ENCODE assay signal across 21 mouse cellular contexts in genomic region chr6:89672641-89673040, GRCm38 (mm10). TPM values are rescaled to one million over a fixed set of nuclear protein-coding genes. Genes with fewer than 3 reads are reported as not detected.
DNase-seq lines count a peak whose midpoint lies in the region; ATAC-seq and TF ChIP-seq lines count a peak whose summit lies in the region.
"Had no signal": no experiment of that assay in that cellular context is flagged by ENCODE, and none has a peak within 500 bp of the region (broad histone marks: within the 10 kb centered on the region; RNA-seq: fewer than 3 reads in every experiment).

No protein-coding gene starts in this region.

- ATAC-seq in forebrain, embryonic 13.5 days = peak; percentile 24; the same call in 1 of the 2 replicates
- no peak for ATAC-seq in forebrain, embryonic 11.5 days (replicated peaks; ENCODE audit: low FRiP score)
- ATAC-seq in hindbrain, postnatal 0 days = peak; percentile 74
- ATAC-seq in hindbrain, embryonic 12.5 days (ENCODE audit: low FRiP score) = no peak
- no peak for ATAC-seq in kidney, embryonic 14.5 days (ENCODE audit: low FRiP score, low TSS enrichment)
- ATAC-seq: Patski had no signal

- 87% methylated on average over 7 of the region's 7 CpGs for WGBS in forebrain, embryonic 13.5 days
- 88% methylated on average over 7 of the region's 7 CpGs for WGBS in forebrain, embryonic 11.5 days
- 59% methylated on average over 7 of the region's 7 CpGs for WGBS in hindbrain, postnatal 0 days
- 84% methylated on average over 7 of the region's 7 CpGs for WGBS in hindbrain, embryonic 12.5 days
- WGBS in kidney, embryonic 14.5 days = 89% methylated on average over 7 of the region's 7 CpGs

- H3K27ac ChIP-seq in forebrain, embryonic 13.5 days = no peak overlapping the region
- H3K27ac ChIP-seq in forebrain, embryonic 11.5 days (ENCODE audit: low read depth, low read length) = no peak overlapping the region
- peak overlapping the region; percentile 56 for H3K27ac ChIP-seq in hindbrain, postnatal 0 days
- H3K27ac ChIP-seq in hindbrain, embryonic 12.5 days = no peak overlapping the region
- no peak overlapping the region for H3K27ac ChIP-seq in kidney, embryonic 14.5 days (ENCODE audit: low read depth, low read length)
- H3K27ac ChIP-seq: embryonic facial prominence, embryonic 15.5 days; heart, embryonic 13.5 days; kidney, embryonic 15.5 days; limb, embryonic 12.5 days; liver, embryonic 15.5 days had no signal

- no peaks in the 10 kb centered on the region for H3K27me3 ChIP-seq in forebrain, embryonic 13.5 days
- H3K27me3 ChIP-seq in forebrain, embryonic 11.5 days (ENCODE audit: control insufficient read depth, insufficient read depth, low read length) = no peaks in the 10 kb centered on the region
- H3K27me3 ChIP-seq in hindbrain, postnatal 0 days (ENCODE audit: insufficient read depth, low read length) = no peaks in the 10 kb centered on the region
- no peaks in the 10 kb centered on the region for H3K27me3 ChIP-seq in hindbrain, embryonic 12.5 days
- no peaks in the 10 kb centered on the region for H3K27me3 ChIP-seq in kidney, embryonic 14.5 days (ENCODE audit: control insufficient read depth, insufficient read depth, low read length)
- H3K27me3 ChIP-seq: embryonic facial prominence, embryonic 15.5 days; heart, embryonic 13.5 days; kidney, embryonic 15.5 days; limb, embryonic 12.5 days; liver, embryonic 15.5 days; Patski had no signal

- H3K9me3 ChIP-seq in forebrain, embryonic 13.5 days (replicated peaks) = no peaks in the 10 kb centered on the region
- H3K9me3 ChIP-seq in forebrain, embryonic 11.5 days (ENCODE audit: control insufficient read depth, low read length) = no peaks in the 10 kb centered on the region; the same call in 1 of the 2 replicates
- no peaks in the 10 kb centered on the region for H3K9me3 ChIP-seq in hindbrain, postnatal 0 days (ENCODE audit: low read length)
- no peaks in the 10 kb centered on the region for H3K9me3 ChIP-seq in hindbrain, embryonic 12.5 days (replicated peaks)
- no peaks in the 10 kb centered on the region for H3K9me3 ChIP-seq in kidney, embryonic 14.5 days (ENCODE audit: control insufficient read depth, low read length)
- H3K9me3 ChIP-seq: embryonic facial prominence, embryonic 15.5 days; heart, embryonic 13.5 days; kidney, embryonic 15.5 days; liver, embryonic 15.5 days had no signal

- TF ChIP-seq CTCF in hindbrain, postnatal 0 days (IDR thresholded peaks at IDR 0.05; ENCODE audit: low read depth) = no peak

- H3K4me2 ChIP-seq in forebrain, embryonic 13.5 days = no peak overlapping the region
- H3K4me2 ChIP-seq in forebrain, embryonic 11.5 days (ENCODE audit: low read depth, low read length, severe bottlenecking) = no peak overlapping the region
- H3K4me2 ChIP-seq in hindbrain, postnatal 0 days (ENCODE audit: low read depth, low read length) = no peak overlapping the region
- no peak overlapping the region for H3K4me2 ChIP-seq in hindbrain, embryonic 12.5 days (replicated peaks)
- no peak overlapping the region for H3K4me2 ChIP-seq in kidney, embryonic 14.5 days (replicated peaks; ENCODE audit: low read depth, low read length)
- H3K4me2 ChIP-seq: embryonic facial prominence, embryonic 15.5 days; heart, embryonic 13.5 days; kidney, embryonic 15.5 days; limb, embryonic 12.5 days; liver, embryonic 15.5 days had no signal

- no peak for DNase-seq in forebrain, embryonic 11.5 days (ENCODE audit: low spot score)
- peak; percentile 83 for DNase-seq in hindbrain, postnatal 0 days (ENCODE audit: low spot score)
- DNase-seq in cerebellum, adult 9-11 months = peak; percentile 54
- peak; percentile 72 for DNase-seq in layer of hippocampus, adult 9-11 months
- no peak for DNase-seq in kidney, postnatal 14 days
- DNase-seq: gastrocnemius, postnatal 14 days; lung, postnatal 10 days had no signal

- H3K4me1 ChIP-seq in forebrain, embryonic 13.5 days = peaks cover 6% of the 10 kb centered on the region; the same call in 1 of the 2 replicates
- H3K4me1 ChIP-seq in forebrain, embryonic 11.5 days (replicated peaks; ENCODE audit: control insufficient read depth, insufficient read depth, low read length) = no peaks in the 10 kb centered on the region
- H3K4me1 ChIP-seq in hindbrain, postnatal 0 days (ENCODE audit: insufficient read depth, low read length) = 0 out of 2 replicates have a peak, but pooled peaks cover 3% of the 10 kb centered on the region
- H3K4me1 ChIP-seq in hindbrain, embryonic 12.5 days = no peaks in the 10 kb centered on the region
- H3K4me1 ChIP-seq in kidney, embryonic 14.5 days (ENCODE audit: control insufficient read depth, insufficient read depth, low read length) = no peaks in the 10 kb centered on the region
- H3K4me1 ChIP-seq: embryonic facial prominence, embryonic 15.5 days; heart, embryonic 13.5 days; kidney, embryonic 15.5 days; limb, embryonic 12.5 days; liver, embryonic 15.5 days had no signal

- peaks cover 6% of the 10 kb centered on the region for H3K36me3 ChIP-seq in forebrain, embryonic 13.5 days (ENCODE audit: poor library complexity, severe bottlenecking)
- H3K36me3 ChIP-seq in forebrain, embryonic 11.5 days (ENCODE audit: control insufficient read depth, insufficient read depth, low read length) = no peaks in the 10 kb centered on the region
- no peaks in the 10 kb centered on the region; the same call in 1 of the 2 replicates for H3K36me3 ChIP-seq in hindbrain, postnatal 0 days (ENCODE audit: insufficient read depth, low read length)
- peaks cover 32% of the 10 kb centered on the region for H3K36me3 ChIP-seq in hindbrain, embryonic 12.5 days
- peaks cover 3% of the 10 kb centered on the region; the same call in 1 of the 2 replicates for H3K36me3 ChIP-seq in kidney, embryonic 14.5 days (ENCODE audit: control insufficient read depth, insufficient read depth, low read length)
- H3K36me3 ChIP-seq: embryonic facial prominence, embryonic 15.5 days; liver, embryonic 15.5 days had no signal

- no peak overlapping the region for H3K9ac ChIP-seq in forebrain, embryonic 13.5 days
- no peak overlapping the region for H3K9ac ChIP-seq in forebrain, embryonic 11.5 days (ENCODE audit: low read length)
- no peak overlapping the region for H3K9ac ChIP-seq in hindbrain, postnatal 0 days (replicated peaks; ENCODE audit: low read length)
- H3K9ac ChIP-seq in hindbrain, embryonic 12.5 days = no peak overlapping the region
- no peak overlapping the region for H3K9ac ChIP-seq in kidney, embryonic 14.5 days (ENCODE audit: low read depth, low read length)
- H3K9ac ChIP-seq: embryonic facial prominence, embryonic 15.5 days; heart, embryonic 13.5 days; kidney, embryonic 15.5 days; limb, embryonic 12.5 days; liver, embryonic 15.5 days had no signal

- no peak overlapping the region for H3K4me3 ChIP-seq in forebrain, embryonic 13.5 days
- no peak overlapping the region for H3K4me3 ChIP-seq in forebrain, embryonic 11.5 days (ENCODE audit: low read depth, low read length)
- no peak overlapping the region for H3K4me3 ChIP-seq in hindbrain, postnatal 0 days (ENCODE audit: low read length)
- H3K4me3 ChIP-seq in hindbrain, embryonic 12.5 days = no peak overlapping the region
- H3K4me3 ChIP-seq in kidney, embryonic 14.5 days (ENCODE audit: low read length) = no peak overlapping the region
- H3K4me3 ChIP-seq: embryonic facial prominence, embryonic 15.5 days; heart, embryonic 13.5 days; kidney, embryonic 15.5 days; limb, embryonic 12.5 days; liver, embryonic 15.5 days; megakaryocyte, embryonic 14.5 days had no signal

RNA-seq across cellular contexts. Expression of gene Txnrd3, which starts 28.9 kb away (rescaled TPM):
- 7.6 and 9.1 TPM in 2 replicates for polyA plus RNA-seq in forebrain, embryonic 13.5 days (2015; fragmentation: Nextera tagmentation; extraction: Ambion mirVana)
- polyA plus RNA-seq in forebrain, embryonic 11.5 days (2014; fragmentation: Nextera tagmentation; extraction: Ambion mirVana) = 8.6 and 9.9 TPM in 2 replicates
- total RNA-seq in hindbrain, postnatal 0 days (2014; rRNA removed) = 15.0 and 17.6 TPM in 2 replicates
- 17.4 and 18.8 TPM in 2 replicates for polyA plus RNA-seq in hindbrain, postnatal 0 days (2015; fragmentation: Nextera tagmentation; extraction: Ambion mirVana)
- 15.5 and 16.3 TPM in 2 replicates for polyA plus RNA-seq in hindbrain, embryonic 12.5 days (2016; fragmentation: Nextera tagmentation; extraction: Ambion mirVana)
- polyA plus RNA-seq in kidney, embryonic 14.5 days (2014; fragmentation: Nextera tagmentation; extraction: Ambion mirVana) = 16.0 and 21.0 TPM in 2 replicates

RNA-seq across cellular contexts. Expression of gene Vmn1r40, which starts 34.7 kb away (rescaled TPM):
- not detected in 2 replicates for polyA plus RNA-seq in forebrain, embryonic 13.5 days (2015; fragmentation: Nextera tagmentation; extraction: Ambion mirVana)
- not detected in 2 replicates for polyA plus RNA-seq in forebrain, embryonic 11.5 days (2014; fragmentation: Nextera tagmentation; extraction: Ambion mirVana)
- not detected in 2 replicates for total RNA-seq in hindbrain, postnatal 0 days (2014; rRNA removed)
- polyA plus RNA-seq in hindbrain, postnatal 0 days (2015; fragmentation: Nextera tagmentation; extraction: Ambion mirVana) = not detected in 2 replicates
- polyA plus RNA-seq in hindbrain, embryonic 12.5 days (2016; fragmentation: Nextera tagmentation; extraction: Ambion mirVana) = not detected in 2 replicates
- not detected in 2 replicates for polyA plus RNA-seq in kidney, embryonic 14.5 days (2014; fragmentation: Nextera tagmentation; extraction: Ambion mirVana)
- total RNA-seq: gastrocnemius, postnatal 14 days; layer of hippocampus, postnatal 25 days had no signal
- polyA plus RNA-seq: cortical plate, adult 2 months; embryonic facial prominence, embryonic 15.5 days; frontal cortex, adult 2 months; heart, embryonic 13.5 days; kidney, embryonic 15.5 days; limb, embryonic 12.5 days; liver, embryonic 15.5 days; neural tube, embryonic 14.5 days had no signal

Comparison
In these comparisons a context has a peak if more than half of its experiments do, and no peak if none do; other contexts are left out.
1. ATAC-seq: peak in forebrain, embryonic 13.5 days (single experiment) and hindbrain, postnatal 0 days (single experiment); none in forebrain, embryonic 11.5 days (single experiment), hindbrain, embryonic 12.5 days (single experiment) and kidney, embryonic 14.5 days (single experiment).
2. DNase-seq: peak in hindbrain, postnatal 0 days (single experiment), cerebellum, adult 9-11 months (single experiment) and layer of hippocampus, adult 9-11 months (single experiment); none in forebrain, embryonic 11.5 days (single experiment) and kidney, postnatal 14 days (single experiment).